Mouse (Mus musculus) embryonic fibroblast, embryonic 13.5 days (primary cell): ENCODE data around the gene Arhgef38.

Experiments
- CTCF ChIP-seq: IDR thresholded peaks from 2 replicates; pipeline ENCODE4 v1.5.1; 2011; ENCODE audit warnings: mild to moderate bottlenecking, control low read depth, low read length, moderate library complexity, borderline replicate concordance; ENCODE audit not compliant: insufficient read depth
- POLR2A ChIP-seq: IDR thresholded peaks from 2 replicates; pipeline ENCODE4 v1.6.1; 2011; ENCODE audit warnings: low read depth, mild to moderate bottlenecking, control low read depth, low read length, moderate library complexity

DNA sequence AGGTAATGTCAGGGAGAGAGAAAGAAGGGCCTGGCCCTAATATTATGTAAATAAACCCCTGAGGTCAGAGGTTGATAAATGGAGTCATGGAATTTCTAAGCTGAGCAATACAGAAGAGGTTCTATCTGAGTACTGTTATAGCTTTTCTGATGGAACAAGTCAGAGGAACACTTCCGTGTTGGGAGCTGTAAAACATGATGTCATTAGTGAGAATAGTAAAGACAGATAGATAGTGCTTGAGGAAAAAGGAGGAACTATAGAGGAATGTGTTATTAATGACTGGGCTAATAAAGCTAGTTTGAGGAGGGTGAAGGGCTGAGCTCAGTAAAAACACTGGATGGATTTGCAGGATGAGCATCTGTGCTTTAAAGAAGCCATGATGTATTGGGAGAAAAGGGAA, 140.4 kb downstream of the Arhgef38 start:
- TF ChIP-seq POLR2A: no peak
- TF ChIP-seq CTCF: no peak
